Mouse (Mus musculus): Measurements from ENCODE around the gene Vsig1. TPM values are rescaled to one million over a fixed set of nuclear protein-coding genes. Genes with fewer than 3 reads are reported as not detected.
A peak's percentile ranks its signal among the peaks of the same experiment; 100 is the strongest.

Gene Vsig1
- total RNA-seq (2022): not detected

DNA sequence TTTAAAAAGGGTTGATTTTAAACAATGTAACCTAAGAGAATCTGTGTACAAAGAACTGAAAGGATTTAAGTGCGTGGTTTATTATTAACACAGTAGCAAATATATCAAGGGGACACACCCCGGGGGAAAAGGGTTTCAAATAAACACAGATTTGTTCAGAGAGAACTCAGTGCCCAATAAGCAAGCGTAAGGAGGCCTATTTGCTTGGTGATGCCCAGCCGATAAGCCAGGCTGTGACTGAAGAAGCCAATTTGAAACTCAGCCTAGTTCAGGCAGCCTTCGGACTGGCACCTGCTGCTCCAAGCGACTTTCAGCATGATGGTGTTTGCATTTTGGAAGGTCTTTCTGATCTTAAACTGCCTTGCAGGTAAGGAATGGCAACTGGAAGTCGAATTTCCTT is at the start of gene Vsig1:
Gene Vsig1 (plus strand): TSS at position 249 of the 400 bp plus-strand sequence.
- DNase-seq (ENCODE audit: low spot score in 2 of 2): no peak

DNA sequence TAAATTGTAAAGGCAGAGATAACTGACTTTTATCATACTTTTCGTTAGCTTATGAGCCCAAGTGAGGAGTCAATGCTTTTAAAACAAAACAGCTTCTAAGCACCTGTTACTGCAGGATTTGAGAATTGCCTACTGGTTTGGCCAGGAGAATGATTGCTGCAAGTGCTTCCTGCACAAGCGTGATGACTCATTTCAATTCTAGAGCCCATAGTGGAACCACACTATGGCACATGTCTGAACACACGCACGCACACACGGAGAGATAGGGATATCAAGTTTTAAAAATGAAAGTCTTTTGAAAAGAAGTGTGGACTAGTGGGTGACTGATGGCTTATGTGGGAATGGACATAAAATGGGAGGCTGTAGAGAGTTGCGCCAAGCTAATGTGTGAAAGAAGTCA is 44.6 kb upstream of the Vsig1 start:
- no peak for DNase-seq (ENCODE audit: low spot score in 2 of 2)

DNA sequence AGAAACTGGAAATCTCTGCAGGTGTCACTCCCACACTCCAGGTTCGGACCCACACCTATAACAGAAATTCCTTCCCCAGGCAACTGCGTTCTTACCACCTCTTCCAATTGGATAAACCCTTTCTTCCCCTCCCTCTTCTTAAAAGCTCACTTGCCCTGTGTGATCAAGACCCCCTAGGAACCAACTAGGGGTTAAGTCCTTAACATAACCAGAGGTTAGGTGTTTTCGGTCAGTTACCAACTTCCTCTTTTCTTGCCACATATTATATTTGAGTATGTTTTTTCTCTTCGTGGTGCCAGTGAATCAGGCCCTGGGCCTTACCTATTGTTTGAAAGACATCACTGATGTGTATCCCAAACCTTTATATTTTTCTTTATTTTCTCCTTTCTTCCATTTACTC is 44.0 kb upstream of the Vsig1 start:
- no peak for DNase-seq (ENCODE audit: low spot score in 2 of 2)

DNA sequence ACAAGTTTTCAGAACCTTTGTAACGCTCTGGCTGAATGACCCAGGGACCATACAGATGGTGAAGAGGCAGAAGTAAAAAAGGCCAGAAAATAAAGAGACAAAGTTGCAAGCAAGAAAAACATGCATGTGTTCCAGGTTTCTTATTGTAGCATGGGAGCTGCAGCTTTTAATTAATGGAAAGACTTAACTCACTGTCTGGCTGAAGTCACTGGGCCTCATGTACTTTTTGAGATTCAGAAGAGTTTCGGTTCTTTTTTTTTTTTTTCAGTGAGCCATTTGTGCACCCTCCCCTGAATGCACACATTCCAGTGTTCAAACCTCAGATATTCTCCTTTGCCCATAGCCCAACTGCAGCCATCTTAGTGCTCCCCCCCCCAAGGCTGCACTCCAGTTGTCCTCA is 20.2 kb upstream of the Vsig1 start:
- DNase-seq (ENCODE audit: low spot score in 2 of 2): no peak

DNA sequence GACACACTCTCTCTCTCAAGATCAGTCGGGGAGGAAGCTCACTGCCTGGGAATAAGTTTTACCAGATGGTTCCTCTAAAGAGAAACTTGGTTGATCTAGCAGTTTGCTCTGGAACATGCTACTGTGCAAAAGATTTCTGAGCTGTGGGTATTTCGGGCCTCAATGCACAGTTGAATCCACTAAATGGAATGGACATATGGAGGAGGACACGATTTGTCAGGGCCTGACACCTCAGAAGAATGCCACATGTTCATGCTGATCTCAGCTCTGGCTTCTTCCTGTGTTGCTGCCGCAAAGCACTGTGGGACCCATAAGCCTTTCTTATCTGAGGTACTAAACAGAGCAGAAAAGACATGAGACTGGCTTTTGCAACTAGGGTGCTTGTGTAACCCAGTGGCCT is 15.6 kb upstream of the Vsig1 start:
- DNase-seq (ENCODE audit: low spot score in 2 of 2): peak in 1 of 2 experiments; percentile 10

DNA sequence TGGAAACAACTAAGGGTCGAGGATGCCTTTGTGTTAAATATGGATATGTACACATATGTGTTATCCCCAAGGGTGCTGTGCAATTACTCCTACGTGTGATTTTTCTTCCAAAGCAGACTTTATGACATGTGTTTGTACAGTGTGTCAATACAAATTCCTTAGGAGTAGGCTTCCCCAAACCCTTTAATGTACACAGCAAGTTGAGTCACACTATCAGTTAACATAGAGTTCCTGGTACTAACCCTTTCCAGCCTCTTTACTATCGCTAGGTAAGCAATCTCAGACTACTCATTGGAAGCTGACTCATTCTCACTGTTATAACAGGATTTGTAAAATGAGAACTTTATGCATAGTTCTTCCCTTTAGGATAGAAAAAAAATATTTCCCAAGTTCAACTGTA is 3.9 kb upstream of the Vsig1 start:
- DNase-seq (ENCODE audit: low spot score in 2 of 2): no peak

DNA sequence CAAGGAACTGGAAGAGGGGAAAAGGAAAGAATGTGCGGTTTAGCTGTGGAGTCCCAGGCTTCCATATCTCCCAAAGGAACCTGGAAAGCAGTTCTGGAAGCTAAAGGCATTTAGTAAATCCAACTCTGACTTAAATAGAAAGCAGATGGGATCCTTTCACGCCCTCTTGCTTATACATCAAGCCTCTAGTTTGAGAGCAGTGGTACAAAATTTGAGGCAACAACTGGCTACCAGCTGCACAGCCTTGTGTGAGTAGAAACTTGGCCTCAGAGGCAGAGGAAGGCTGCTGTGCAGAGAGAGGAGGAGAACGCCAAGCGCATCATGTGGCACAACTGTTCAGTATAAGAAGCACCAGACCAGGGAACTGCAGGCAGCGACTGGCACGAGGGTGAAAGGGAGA is 13.9 kb downstream of the Vsig1 start:
- peak in 1 of 2 experiments; percentile 7 for DNase-seq (ENCODE audit: low spot score in 2 of 2)

DNA sequence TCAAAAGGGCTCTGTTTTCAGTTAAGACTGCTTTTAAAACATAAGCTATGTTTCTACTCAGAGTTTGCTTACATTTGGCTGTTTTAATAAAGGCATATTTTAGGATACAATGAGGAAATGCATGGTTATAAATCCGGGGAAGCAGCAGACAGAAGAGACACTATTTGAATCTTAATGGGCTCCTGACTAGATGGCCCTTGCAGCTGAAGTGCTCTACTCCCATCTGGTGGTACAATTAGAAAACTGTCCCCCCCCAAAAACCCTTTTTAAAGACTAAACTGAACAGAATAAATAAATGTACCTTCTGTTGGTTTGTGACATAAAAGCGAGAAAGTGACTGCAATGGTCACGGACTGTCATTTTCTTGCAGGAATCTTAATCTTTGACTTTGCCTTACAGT is 24.7 kb downstream of the Vsig1 start:
- DNase-seq (ENCODE audit: low spot score in 2 of 2): no peak

DNA sequence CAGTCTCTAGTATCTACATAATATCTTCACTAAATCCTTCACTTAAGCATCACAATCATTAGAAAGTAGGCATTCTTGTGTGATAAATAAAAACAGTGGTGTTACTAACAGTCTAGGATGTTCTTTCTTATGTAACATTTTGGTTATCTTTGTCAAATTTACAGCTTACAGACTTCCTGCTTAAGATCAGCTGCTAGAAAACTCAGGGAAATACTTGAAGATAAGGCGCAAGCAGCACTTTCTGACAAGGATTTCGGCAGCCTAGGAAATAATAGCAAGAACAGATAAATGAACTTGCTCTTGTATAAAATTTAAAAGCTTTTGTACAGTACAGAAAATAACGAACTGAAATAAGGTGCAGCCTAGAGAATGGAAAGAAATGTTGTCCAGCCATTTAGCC is 25.9 kb downstream of the Vsig1 start:
- no peak for DNase-seq (ENCODE audit: low spot score in 2 of 2)

DNA sequence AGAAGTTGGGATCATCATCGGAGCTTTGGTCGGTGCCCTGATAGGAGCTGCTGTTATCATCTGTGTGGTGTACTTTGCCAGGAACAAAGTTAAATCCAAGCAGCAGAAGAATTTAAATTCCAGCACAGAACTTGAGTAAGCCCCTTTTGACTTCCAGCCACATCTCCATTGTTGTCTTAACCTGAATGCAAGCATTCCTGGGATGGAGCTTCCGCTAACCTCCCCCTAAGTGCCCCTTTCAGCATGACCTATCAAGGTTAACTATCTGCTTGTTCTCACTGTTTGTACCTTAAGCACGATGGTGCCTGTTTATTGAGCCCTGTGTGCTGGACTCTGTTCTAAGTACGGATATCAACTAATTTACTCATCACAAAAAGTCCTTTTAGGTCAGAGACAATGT is 28.9 kb downstream of the Vsig1 start:
- DNase-seq (ENCODE audit: low spot score in 2 of 2): no peak

DNA sequence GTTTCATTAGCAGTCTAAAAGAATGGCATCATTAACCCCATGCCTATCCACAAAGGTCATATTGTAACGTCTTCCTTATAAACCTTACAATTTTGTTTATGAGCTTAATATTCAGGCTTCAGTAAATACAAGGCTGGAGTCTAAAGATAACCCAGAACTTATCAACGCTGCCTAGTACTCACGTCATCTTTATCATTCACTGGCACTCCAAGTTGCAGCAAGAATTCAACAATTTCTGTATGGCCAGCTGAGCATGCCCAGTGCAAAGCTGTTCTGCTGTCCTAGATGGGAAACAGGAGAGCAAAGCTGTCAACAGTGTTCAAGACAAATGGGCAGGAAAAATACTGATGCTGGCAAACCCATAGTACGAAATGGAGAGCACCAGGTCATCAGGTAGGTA is 46.2 kb downstream of the Vsig1 start:
- DNase-seq (ENCODE audit: low spot score in 2 of 2): no peak

DNA sequence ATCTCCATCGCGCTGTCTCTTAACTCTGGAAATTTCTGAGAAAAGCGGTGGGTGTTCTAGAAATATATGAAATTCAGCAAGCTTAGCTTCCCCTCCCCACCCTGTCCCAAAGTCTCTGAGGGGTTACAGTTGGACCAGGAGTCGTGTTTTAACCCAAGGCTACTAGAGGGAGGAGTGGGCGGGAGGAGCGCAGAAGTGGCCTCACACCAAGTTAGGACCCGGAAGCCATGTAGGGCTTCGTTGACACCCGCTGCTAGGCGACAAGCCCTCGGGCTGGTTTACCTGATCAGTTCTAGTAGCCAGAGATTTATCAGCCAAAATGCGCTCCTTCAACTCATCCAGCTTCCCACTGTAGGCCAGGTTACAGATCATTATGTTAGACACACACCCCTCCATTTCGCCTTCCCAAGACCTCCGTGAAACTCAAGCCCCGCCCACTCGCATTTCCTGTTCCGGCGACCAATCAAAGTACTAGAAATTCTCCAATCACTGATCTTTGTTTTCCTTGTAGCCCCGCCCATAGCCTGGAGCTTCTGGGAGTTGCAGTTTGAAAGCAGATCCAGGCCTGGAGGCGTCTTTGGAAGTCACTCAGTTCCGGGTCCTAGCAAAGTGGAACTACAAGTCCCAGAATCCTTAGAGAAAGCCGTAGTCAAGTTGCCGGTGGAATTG is 49.0 kb downstream of the Vsig1 start, which contains the start of the genes Psmd10 and Atg4a:
Gene Psmd10 (minus strand): TSS at position 457 of the 669 bp plus-strand sequence.
Gene Atg4a (plus strand): TSS at position 636 of the 669 bp plus-strand sequence.
- peak; percentile 58 to 95 for DNase-seq (ENCODE audit: low spot score in 2 of 2)

DNA sequence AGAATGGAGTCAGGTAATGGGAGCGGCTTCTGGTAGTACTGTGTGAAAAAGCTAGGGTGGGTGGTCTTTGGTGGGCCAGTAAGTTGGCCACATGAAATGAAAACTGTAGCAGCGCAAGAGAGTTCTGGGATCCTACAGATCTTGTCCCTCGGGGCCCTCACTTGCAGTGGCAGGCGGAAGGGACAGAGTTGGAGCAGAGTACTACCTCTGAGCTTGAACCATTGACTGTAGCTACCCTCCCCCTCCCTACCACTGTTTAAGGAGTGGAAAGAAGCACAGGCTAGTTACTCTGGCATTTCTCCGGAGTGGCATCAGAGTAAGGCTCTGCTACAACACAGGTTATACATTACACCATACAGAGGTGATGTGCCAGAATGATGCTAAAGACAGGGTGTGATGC is 49.6 kb downstream of the Vsig1 start:
- DNase-seq (ENCODE audit: low spot score in 2 of 2): no peak

DNA sequence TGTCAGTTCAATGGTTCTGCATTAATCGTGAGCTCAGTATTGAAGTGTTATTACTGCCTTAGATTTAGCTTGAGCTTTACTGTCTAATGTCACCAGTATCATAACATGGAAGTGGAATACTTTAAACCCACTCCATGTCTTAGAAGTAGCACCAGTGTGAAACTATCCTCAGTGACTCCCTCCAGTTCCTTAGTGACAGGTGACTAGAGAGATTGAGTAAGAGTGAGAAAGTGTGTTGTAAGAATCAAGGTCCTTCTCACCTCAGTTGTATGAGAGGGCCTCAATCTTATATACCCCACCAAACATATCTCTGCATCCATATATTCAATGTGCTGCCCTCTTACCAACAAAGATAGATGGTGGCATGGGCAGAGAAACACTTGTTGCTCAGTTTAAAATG is 71.5 kb downstream of the Vsig1 start:
- no peak for DNase-seq (ENCODE audit: low spot score in 2 of 2)

DNA sequence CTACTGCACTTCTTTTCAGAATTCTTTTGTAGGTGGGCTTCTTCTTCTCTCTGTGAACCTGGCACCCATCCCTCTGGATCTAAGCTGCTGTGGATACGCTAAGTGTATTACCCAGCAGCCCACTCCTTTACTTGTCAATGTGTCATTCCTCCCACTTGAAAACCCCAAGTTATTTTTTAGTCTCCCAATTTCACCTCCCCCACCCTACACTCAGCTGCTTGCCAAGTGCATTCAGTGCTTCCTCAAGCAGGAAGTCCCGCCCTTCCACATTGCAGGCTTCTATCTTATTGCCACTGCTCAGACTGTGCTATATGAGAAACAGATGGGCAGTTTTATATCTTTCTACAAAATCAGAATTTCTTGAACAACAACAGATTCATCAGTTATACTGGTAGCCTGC is 72.1 kb downstream of the Vsig1 start:
- DNase-seq (ENCODE audit: low spot score in 2 of 2): peak in 1 of 2 experiments; percentile 33

DNA sequence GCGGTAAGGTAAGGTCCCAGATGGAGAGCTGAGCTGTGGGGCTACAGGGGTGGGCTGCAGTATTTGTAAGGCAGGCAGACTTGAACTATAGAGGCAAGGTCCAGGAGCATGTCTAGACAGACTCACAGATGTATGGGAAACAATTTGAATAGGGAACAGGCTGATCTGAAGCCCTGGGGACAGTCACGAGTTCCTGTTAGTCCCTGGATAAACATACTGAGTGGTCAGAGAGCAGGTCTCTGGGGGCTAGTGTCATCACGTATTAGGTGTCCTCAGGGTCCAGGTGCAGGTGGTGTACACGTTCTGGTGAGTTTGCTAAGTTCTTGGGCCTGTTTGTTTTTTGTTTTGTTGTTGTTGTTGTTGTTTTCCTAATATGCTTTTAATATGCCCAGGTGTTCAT is 72.8 kb downstream of the Vsig1 start:
- DNase-seq (ENCODE audit: low spot score in 2 of 2): no peak

DNA sequence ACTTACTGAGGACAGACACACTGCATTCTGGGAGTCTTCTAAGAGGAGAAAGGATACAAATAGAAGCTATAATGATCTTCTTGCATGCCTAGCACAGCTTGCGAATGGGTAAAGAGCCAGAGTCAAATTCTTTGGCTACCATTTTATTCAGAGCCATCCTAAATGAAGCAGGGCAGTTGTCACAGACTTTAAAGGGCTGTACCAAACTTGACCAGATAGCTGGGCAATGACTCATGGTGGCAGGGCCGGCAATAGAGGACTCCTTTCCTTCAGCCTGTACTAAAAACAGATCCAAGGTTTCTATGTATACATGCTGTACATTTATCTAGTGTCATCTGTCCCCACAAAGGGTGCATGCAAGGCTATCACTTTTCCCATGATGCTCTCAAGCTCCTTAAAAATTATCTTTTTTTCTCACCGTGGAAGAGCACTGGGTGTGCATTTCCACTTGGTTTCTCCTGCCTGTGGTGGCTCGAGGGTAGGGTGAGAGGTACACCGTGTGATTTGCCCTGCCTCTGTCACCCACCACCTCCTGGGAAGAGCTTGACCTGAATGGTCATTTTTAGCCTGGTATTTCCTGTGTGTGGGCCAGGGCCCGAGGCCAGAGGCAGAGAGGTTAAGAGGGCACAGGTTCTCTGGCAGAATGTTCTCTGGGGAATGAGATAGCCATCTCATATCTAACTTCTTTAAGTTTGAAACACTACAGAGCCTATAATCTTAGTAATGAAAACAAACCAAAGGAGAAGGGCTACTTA is 76.0 kb downstream of the Vsig1 start:
- DNase-seq (ENCODE audit: low spot score in 2 of 2): no peak

DNA sequence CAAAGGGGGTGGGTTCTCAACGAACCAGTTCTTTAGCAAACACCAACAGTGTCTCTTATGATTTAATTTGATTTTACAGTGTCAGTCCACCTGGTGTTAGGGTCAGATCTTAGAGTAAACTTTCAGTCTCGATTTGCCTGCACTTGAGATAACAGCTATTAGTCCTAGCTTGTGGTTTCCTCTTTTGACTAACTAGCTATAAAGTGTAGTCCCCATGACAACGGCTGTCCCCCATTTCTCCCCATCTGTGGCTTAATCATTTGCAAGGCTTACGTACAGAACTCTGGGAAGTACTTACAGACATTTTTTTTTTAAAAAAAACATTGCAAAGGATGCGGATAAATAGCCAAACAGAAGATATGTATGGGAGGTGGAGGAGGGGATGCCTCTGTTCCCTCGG is 77.4 kb downstream of the Vsig1 start:
- no peak for DNase-seq (ENCODE audit: low spot score in 2 of 2)

DNA sequence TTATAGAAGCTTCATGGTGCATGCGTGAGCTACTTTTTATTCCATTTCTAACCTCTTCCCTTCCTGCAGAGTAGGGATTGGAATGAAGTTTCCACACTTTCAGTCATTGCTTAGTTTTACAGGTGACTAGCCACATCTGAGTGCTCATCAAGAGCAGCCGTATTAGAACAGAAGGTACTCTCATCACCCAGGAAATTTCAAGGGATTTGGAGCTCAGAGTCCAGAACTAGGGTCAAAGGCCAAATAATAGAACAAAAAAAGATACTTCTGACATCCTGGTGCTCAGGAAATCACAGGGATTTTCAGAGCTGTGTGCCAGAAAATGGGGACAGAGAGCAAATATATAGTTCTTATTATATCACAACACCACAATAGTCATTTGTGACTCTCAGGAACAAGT is 77.8 kb downstream of the Vsig1 start:
- DNase-seq (ENCODE audit: low spot score in 2 of 2): no peak

Measured in left cerebral cortex, adult 8-10 months (tissue).